Mouse (Mus musculus) myocyte (in vitro differentiated cells): ENCODE measurements at regions not wholly inside any gene's neighbourhood (a gene's known extent, or its start where the extent isn't known, plus 50 kb on each side); places are given as distances from the start of the nearest gene placed in this dataset.

Experiments
- H3K27me3 ChIP-seq: one replicate; pipeline ENCODE4 v1.6.1; 2011; ENCODE audit not compliant: control insufficient read depth, insufficient read depth, insufficient read length
- H3K36me3 ChIP-seq: one replicate; pipeline ENCODE4 v1.6.1; 2011; ENCODE audit not compliant: control insufficient read depth, insufficient read depth
- H3K4me2 ChIP-seq: one replicate; pipeline ENCODE4 v1.6.1; 2011; ENCODE audit warnings: low read depth, control low read depth
- H3K4me3 ChIP-seq: one replicate; pipeline ENCODE4 v1.5.1; 2011; ENCODE audit warnings: mild to moderate bottlenecking, control low read depth, moderate library complexity
- H3K79me2 ChIP-seq: one replicate; pipeline ENCODE4 v1.6.1; 2011; ENCODE audit not compliant: control insufficient read depth, insufficient read depth
- H3ac ChIP-seq: one replicate; pipeline ENCODE4 v1.6.1; 2011; ENCODE audit not compliant: control insufficient read depth, insufficient read length
- CEBPB ChIP-seq: IDR thresholded peaks from 2 replicates; pipeline ENCODE4 v1.6.1; 2011; ENCODE audit warnings: mild to moderate bottlenecking, moderate library complexity; ENCODE audit not compliant: poor library complexity, insufficient read depth, severe bottlenecking
- E2F4 ChIP-seq: IDR thresholded peaks from one replicate; pipeline ENCODE4 v1.6.1; 2011; ENCODE audit warnings: mild to moderate bottlenecking, control low read depth, moderate library complexity; ENCODE audit not compliant: insufficient read depth
- MAX ChIP-seq: IDR thresholded peaks from one replicate; pipeline ENCODE4 v1.6.1; 2011; ENCODE audit warnings: low read depth, mild to moderate bottlenecking, control low read depth
- MYOD1 ChIP-seq, 3 experiments: IDR thresholded peaks; one replicate each; pipeline ENCODE4 v1.6.1; 2011; ENCODE audit warnings: control low read depth in 2 of 3, low read depth in 2 of 3, mild to moderate bottlenecking in 2 of 3, moderate library complexity in 1 of 3; ENCODE audit not compliant: insufficient read length in 2 of 3, control insufficient read depth in 1 of 3
- MYOG ChIP-seq, 3 experiments: IDR thresholded peaks; one replicate each; pipeline ENCODE4 v1.6.1; 2011; ENCODE audit warnings: control low read depth in 2 of 3, low read depth in 2 of 3, mild to moderate bottlenecking in 2 of 3; ENCODE audit not compliant: insufficient read length in 2 of 3, control insufficient read depth in 1 of 3, insufficient read depth in 1 of 3
- POLR2A ChIP-seq: IDR thresholded peaks from one replicate; pipeline ENCODE4 v1.6.1; 2011; ENCODE audit warnings: low read depth, mild to moderate bottlenecking, control low read depth, moderate library complexity; ENCODE audit not compliant: insufficient read length
- POLR2AphosphoS2 ChIP-seq: IDR thresholded peaks from one replicate; pipeline ENCODE4 v1.6.1; 2011; ENCODE audit warnings: low read depth, control low read depth; ENCODE audit not compliant: insufficient read length
- REST ChIP-seq: IDR thresholded peaks from one replicate; pipeline ENCODE4 v1.6.1; 2011; ENCODE audit warnings: mild to moderate bottlenecking, control low read depth, moderate library complexity; ENCODE audit not compliant: insufficient read depth, insufficient read length
- SRF ChIP-seq: IDR thresholded peaks from one replicate; pipeline ENCODE4 v1.6.1; 2011; ENCODE audit warnings: low read depth; ENCODE audit not compliant: control insufficient read depth, insufficient read length
- TCF12 ChIP-seq: IDR thresholded peaks from one replicate; pipeline ENCODE4 v1.6.1; 2011; ENCODE audit warnings: mild to moderate bottlenecking, control low read depth; ENCODE audit not compliant: poor library complexity, insufficient read depth, severe bottlenecking
- TCF3 ChIP-seq: IDR thresholded peaks from one replicate; pipeline ENCODE4 v1.6.1; 2011; ENCODE audit warnings: low read depth, control low read depth; ENCODE audit not compliant: insufficient read length
- USF1 ChIP-seq: IDR thresholded peaks from one replicate; pipeline ENCODE4 v1.6.1; 2011; ENCODE audit warnings: low read depth, mild to moderate bottlenecking, control low read depth, moderate library complexity

- no peaks in the 10 kb centered on the region for H3K36me3 ChIP-seq
- H3ac ChIP-seq: no peak overlapping the region
- TF ChIP-seq E2F4: no peak
- TF ChIP-seq POLR2A: no peak
- TF ChIP-seq MAX: no peak
- no peak for TF ChIP-seq SRF
- no peak for TF ChIP-seq MYOG (IDR thresholded peaks at IDR 0.05; ENCODE audit: control insufficient read depth in 1 of 3, insufficient read depth in 1 of 3, insufficient read length in 2 of 3, low read depth in 2 of 3)
- no peak for TF ChIP-seq REST
- TF ChIP-seq POLR2AphosphoS2: no peak
- no peak for TF ChIP-seq TCF3
- TF ChIP-seq USF1: no peak
- no peak for TF ChIP-seq TCF12
- no peak for TF ChIP-seq CEBPB
- TF ChIP-seq MYOD1 (IDR thresholded peaks at IDR 0.05; ENCODE audit: control insufficient read depth in 1 of 3, insufficient read length in 2 of 3, low read depth in 2 of 3): no peak
- no peaks in the 10 kb centered on the region for H3K27me3 ChIP-seq
- H3K79me2 ChIP-seq: no peaks in the 10 kb centered on the region
- H3K4me3 ChIP-seq: no peak overlapping the region
- peak overlapping the region; percentile 45 for H3K4me2 ChIP-seq
Observed at GRCm38 (mm10) chr13:59393231-59393938, 191.6 kb downstream of the Agtpbp1 start.

DNA sequence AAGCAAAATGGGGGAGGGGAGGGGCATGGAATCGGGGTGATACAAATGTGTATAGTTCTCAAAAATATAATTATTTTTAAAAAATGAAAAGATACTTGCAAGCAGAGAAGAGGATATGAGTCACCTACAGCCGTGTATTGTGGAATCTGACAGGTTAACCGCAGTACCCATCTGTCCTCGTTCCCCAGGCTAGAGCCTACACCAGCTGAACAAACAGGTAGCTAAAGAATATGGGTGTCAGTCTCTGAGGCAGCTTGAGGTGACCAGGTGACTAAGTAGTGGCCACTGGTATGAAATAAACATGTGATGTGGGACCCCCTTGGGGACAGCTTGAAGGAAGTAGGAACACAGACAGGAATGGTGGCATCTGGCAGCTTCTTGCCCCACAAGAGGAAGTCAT is 192.2 kb downstream of the Agtpbp1 start:
- Histone ChIP-seq H3K4me2 (peak overlapping the region; percentile 45), H3K27me3 (no peaks in the 10 kb centered on the region), H3K79me2 (no peaks in the 10 kb centered on the region), H3K4me3 (no peak overlapping the region), H3K36me3 (no peaks in the 10 kb centered on the region), H3ac (no peak overlapping the region)
- TF ChIP-seq TCF3: no peak
- peak in 2 of 3 experiments; percentile 45 to 68 for TF ChIP-seq MYOD1 (IDR thresholded peaks at IDR 0.05; ENCODE audit: control insufficient read depth in 1 of 3, insufficient read length in 2 of 3, low read depth in 2 of 3)

- Histone ChIP-seq H3K4me2 (no peak overlapping the region), H3K79me2 (no peaks in the 10 kb centered on the region), H3K36me3 (no peaks in the 10 kb centered on the region), H3K4me3 (no peak overlapping the region), H3K27me3 (no peaks in the 10 kb centered on the region), H3ac (no peak overlapping the region)
- TF ChIP-seq E2F4 (no peak), POLR2A (no peak), TCF12 (no peak), REST (no peak), MYOD1 (IDR thresholded peaks at IDR 0.05; ENCODE audit: control insufficient read depth in 1 of 3, insufficient read length in 2 of 3, low read depth in 2 of 3) (no peak), CEBPB (no peak), TCF3 (no peak), POLR2AphosphoS2 (no peak), MAX (no peak), SRF (no peak), USF1 (no peak), MYOG (IDR thresholded peaks at IDR 0.05; ENCODE audit: control insufficient read depth in 1 of 3, insufficient read depth in 1 of 3, insufficient read length in 2 of 3, low read depth in 2 of 3) (no peak)
Observed at GRCm38 (mm10) chr13:59387627-59388325, 197.3 kb downstream of the Agtpbp1 start.

- H3K36me3 ChIP-seq: no peaks in the 10 kb centered on the region
- no peak for TF ChIP-seq TCF3
- TF ChIP-seq POLR2A: no peak
- no peak for TF ChIP-seq USF1
- TF ChIP-seq CEBPB: no peak
- TF ChIP-seq REST: no peak
- no peak for TF ChIP-seq MYOD1 (IDR thresholded peaks at IDR 0.05; ENCODE audit: control insufficient read depth in 1 of 3, insufficient read length in 2 of 3, low read depth in 2 of 3)
- TF ChIP-seq SRF: no peak
- TF ChIP-seq POLR2AphosphoS2: no peak
- TF ChIP-seq MAX: no peak
- no peak for TF ChIP-seq TCF12
- TF ChIP-seq E2F4: no peak
- TF ChIP-seq MYOG (IDR thresholded peaks at IDR 0.05; ENCODE audit: control insufficient read depth in 1 of 3, insufficient read depth in 1 of 3, insufficient read length in 2 of 3, low read depth in 2 of 3): no peak
- no peaks in the 10 kb centered on the region for H3K27me3 ChIP-seq
- no peak overlapping the region for H3K4me2 ChIP-seq
- no peak overlapping the region for H3ac ChIP-seq
- H3K79me2 ChIP-seq: no peaks in the 10 kb centered on the region
- no peak overlapping the region for H3K4me3 ChIP-seq
Observed at GRCm38 (mm10) chr13:59386935-59387540, 198.0 kb downstream of the Agtpbp1 start.
